Mouse (Mus musculus): ENCODE data around the gene Spout1. TPM values are rescaled to one million over a fixed set of nuclear protein-coding genes. Genes with fewer than 3 reads are reported as not detected.
"Not testable (repeated sequence)": the region's sequence is repeated elsewhere in the genome, so short reads cannot be mapped to it uniquely, and the experiment has no call there.

Spout1 gene
- total RNA-seq, 2 experiments from 2014 or later = 35.1 to 35.4 TPM

- DNase-seq (ENCODE audit: extremely low spot score in 1 of 2, low spot score in 1 of 2) = no peak
Measured at GRCm38 (mm10) chr2:30183721-30184120, 5.5 kb upstream of the Spout1 start.

GRCm38 (mm10) chr2:30182424-30182823 is 4.2 kb upstream of the Spout1 start:
- no peak for DNase-seq (ENCODE audit: extremely low spot score in 1 of 2, low spot score in 1 of 2)

GRCm38 (mm10) chr2:30178711-30179110 is 452 bp upstream of the Spout1 start:
- DNase-seq (ENCODE audit: extremely low spot score in 1 of 2, low spot score in 1 of 2) = not testable (repeated sequence)

GRCm38 (mm10) chr2:30176561-30176960 is 1.7 kb downstream of the Spout1 start:
- DNase-seq (ENCODE audit: extremely low spot score in 1 of 2, low spot score in 1 of 2) = no peak

GRCm38 (mm10) chr2:30175897-30176296 is 2.4 kb downstream of the Spout1 start:
- DNase-seq (ENCODE audit: extremely low spot score in 1 of 2, low spot score in 1 of 2) = no peak

DNA sequence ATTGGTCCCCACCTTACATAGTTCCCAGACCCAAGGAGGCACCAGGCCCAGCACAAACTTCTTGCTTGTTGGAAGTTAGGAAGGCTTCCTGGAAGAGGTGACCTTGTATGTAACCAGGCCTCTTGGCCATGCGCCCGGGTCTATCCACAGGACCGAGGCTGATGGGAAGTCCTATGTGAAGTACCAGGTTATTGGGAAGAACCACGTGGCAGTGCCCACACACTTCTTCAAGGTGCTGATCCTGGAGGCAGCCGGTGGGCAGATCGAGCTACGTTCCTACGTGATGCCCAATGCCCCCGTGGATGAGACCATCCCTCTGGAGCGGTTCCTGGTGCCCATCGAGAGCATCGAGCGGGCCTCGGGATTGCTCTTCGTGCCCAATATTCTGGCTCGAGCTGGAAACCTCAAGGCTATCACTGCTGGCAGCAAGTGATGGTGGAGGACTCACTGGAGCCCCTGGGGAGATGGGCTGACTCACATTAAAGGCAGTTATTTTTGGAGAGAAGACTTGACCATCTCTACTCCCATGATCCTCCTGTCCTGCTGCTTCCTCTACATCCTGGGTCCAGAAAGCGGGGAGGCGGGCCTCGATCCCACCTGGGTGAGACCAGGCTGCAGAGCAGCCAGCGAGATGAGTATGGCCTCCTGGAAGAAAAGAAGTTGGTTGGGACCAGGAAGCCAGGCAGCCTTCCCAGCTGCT is 4.6 kb downstream of the Spout1 start:
- DNase-seq (ENCODE audit: extremely low spot score in 1 of 2, low spot score in 1 of 2) = no peak

GRCm38 (mm10) chr2:30171997-30172382 is 6.3 kb downstream of the Spout1 start:
- DNase-seq (ENCODE audit: extremely low spot score in 1 of 2, low spot score in 1 of 2) = peak in 1 of 2 experiments; percentile 16

- peak; percentile 79 to 84 for DNase-seq (ENCODE audit: extremely low spot score in 1 of 2, low spot score in 1 of 2)
Measured at GRCm38 (mm10) chr2:30171371-30171996, 6.8 kb downstream of the Spout1 start, which contains the start of gene Endog. TSS of gene Endog (plus strand) at chr2:30171493.

DNA sequence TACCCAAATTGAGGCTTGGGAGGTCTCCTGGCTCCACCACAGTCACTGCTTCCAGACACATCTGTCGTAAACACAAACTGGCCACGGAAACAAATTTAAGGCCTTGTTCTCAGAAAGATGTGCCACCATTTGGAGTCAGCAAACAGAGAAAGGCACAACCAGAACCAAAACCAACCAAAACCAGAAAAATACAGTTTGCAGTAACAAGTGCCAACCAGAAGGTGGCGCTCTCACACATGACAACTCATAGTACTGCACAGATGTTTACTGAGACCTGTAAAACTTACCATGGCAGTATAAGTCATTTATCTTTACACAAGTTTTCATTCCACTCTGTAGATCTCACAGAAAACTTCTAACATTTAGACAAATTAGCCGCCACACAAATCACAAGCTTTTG is 11.6 kb downstream of the Spout1 start:
- no peak for DNase-seq (ENCODE audit: extremely low spot score in 1 of 2, low spot score in 1 of 2)

DNA sequence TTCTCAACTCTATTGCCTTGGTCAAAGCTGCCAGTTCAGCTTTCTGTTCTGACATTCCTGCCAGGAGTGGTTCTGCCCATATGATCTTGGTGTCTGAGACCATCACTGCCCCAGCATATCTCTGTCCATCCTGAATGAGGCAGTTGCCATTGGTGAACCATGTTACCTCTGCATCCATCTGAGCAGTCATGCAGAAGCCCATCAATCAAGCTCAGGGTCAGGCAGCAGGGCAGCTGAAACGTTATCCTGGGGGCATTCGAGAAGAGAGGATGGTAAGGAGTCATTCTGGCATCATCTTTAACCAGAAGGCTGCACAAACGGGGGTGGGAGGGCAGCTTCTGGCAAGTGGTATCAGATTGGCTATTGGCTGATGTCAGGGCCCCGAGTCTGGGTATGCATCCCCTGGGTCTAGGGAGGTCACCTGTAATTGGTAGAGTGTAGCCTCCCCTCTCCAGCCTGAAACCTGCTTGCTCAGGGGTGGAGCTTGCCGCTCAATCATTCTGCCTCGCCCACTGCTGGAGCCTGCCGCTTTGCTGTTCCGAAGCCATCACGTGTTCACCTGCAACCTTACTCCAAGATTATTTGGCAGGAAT is 13.8 kb downstream of the Spout1 start:
- no peak for DNase-seq (ENCODE audit: extremely low spot score in 1 of 2, low spot score in 1 of 2)

- DNase-seq (ENCODE audit: extremely low spot score in 1 of 2, low spot score in 1 of 2) = peak in 1 of 2 experiments; percentile 50
Measured at GRCm38 (mm10) chr2:30161809-30162208, 16.4 kb downstream of the Spout1 start.

DNA sequence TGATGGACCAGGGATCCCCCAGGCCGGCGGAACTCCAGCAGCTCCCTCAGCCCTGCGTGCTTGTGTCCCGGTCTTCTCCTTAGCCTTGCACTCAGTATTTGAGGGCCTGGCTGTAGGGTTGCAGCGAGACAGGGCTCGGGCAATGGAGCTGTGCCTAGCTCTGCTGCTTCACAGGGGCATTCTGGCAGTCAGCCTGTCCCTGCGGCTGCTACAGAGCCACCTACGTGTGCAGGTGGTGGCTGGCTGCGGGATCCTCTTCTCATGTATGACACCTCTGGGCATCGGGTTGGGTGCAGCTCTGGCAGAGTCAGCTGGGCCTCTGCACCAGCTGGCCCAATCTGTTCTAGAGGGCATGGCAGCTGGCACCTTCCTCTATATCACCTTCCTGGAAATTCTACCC is 18.4 kb downstream of the Spout1 start:
- not testable (repeated sequence) for DNase-seq (ENCODE audit: extremely low spot score in 1 of 2, low spot score in 1 of 2)

DNA sequence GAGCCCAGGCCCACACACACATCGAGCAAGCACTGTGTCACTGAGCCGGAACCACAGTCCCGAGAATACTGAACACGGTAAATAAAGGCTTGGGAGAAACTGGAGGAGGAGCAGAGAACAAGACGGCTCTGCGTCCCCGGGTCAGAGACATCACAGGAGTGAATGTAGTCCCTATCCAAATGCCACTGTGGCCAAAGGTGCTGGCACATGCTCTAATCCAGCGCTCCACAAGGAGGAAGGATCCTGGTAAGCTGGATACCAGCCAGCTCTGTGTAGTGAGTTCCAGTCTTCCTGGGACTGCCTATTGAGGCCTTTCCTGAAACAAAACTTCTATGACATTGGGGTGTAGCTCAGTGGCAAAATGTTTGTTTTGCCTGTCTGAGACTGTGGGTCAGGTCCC is 25.6 kb downstream of the Spout1 start:
- DNase-seq (ENCODE audit: extremely low spot score in 1 of 2, low spot score in 1 of 2) = no peak

- DNase-seq (ENCODE audit: extremely low spot score in 1 of 2, low spot score in 1 of 2) = no peak
Measured at GRCm38 (mm10) chr2:30151840-30152239, 26.4 kb downstream of the Spout1 start.

- no peak for DNase-seq (ENCODE audit: extremely low spot score in 1 of 2, low spot score in 1 of 2)
Measured at GRCm38 (mm10) chr2:30147466-30147865, 30.8 kb downstream of the Spout1 start.

DNA sequence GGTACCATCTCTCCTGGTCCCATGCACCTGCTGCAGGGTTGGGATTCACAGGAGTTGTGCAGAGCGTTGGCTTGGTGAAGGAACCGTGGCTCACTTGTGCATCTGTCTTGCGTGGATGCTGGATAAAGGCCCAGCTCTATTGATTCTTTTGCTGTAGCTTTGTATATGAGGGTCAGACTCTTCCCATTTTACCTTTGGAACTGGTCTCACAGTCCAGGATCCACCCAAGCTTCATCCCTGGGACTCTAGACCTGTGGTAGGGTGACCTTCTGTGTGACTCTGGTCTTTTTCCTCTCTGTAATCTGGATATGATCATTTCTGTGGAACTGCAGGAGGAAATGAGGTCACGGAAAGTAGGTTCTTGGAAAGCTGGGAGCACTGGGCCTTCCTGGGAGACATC is 33.8 kb downstream of the Spout1 start:
- no peak for DNase-seq (ENCODE audit: extremely low spot score in 1 of 2, low spot score in 1 of 2)

DNA sequence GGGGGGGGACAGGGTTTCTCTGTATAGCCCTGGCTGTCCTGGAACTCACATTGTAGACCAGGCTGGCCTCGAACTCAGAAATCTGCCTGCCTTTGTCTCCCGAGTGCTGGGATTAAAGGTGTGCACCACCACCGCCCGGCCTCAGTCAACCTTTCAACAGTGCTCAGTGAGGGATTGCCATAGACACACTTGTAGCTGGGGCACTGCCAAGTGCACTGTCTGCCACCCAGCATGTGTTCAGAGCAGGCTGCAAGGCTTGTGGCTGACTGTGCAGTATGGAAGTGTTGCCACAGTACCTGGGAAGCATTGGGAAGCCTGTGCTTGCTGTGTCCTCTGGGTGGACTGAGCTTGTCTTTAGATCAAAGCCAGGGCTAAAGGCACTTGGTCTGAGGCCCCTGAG is 38.2 kb downstream of the Spout1 start:
- not testable (repeated sequence) for DNase-seq (ENCODE audit: extremely low spot score in 1 of 2, low spot score in 1 of 2)

GRCm38 (mm10) chr2:30136458-30136857 is 41.8 kb downstream of the Spout1 start:
- no peak for DNase-seq (ENCODE audit: extremely low spot score in 1 of 2, low spot score in 1 of 2)

GRCm38 (mm10) chr2:30134928-30135620 is 43.2 kb downstream of the Spout1 start:
- DNase-seq (ENCODE audit: extremely low spot score in 1 of 2, low spot score in 1 of 2) = no peak

GRCm38 (mm10) chr2:30134378-30134711 is 43.9 kb downstream of the Spout1 start:
- no peak for DNase-seq (ENCODE audit: extremely low spot score in 1 of 2, low spot score in 1 of 2)

Measured in layer of hippocampus, postnatal 25 days (tissue).